Mouse (Mus musculus) cerebellum, adult 2 months (tissue): ENCODE results near the gene Tspan4.

Experiments
- CTCF ChIP-seq: fragments of 200-500 bp; IDR thresholded peaks from 2 replicates; pipeline ENCODE4 v1.5.1; 2011; ENCODE audit warnings: low read depth, mild to moderate bottlenecking, control low read depth, low read length, moderate library complexity, borderline replicate concordance; ENCODE audit not compliant: insufficient read depth
- POLR2A ChIP-seq: fragments of 200-500 bp; IDR thresholded peaks from 2 replicates; pipeline ENCODE4 v1.6.1; 2011; ENCODE audit warnings: low read length, control low read depth, borderline replicate concordance; ENCODE audit not compliant: insufficient read depth

- TF ChIP-seq POLR2A (peak; percentile 26; the same call in 1 of the 2 replicates), CTCF (no peak)
Measured at GRCm38 (mm10) chr7:141540312-141541081, 65.5 kb downstream of the Tspan4 start.
